Mouse (Mus musculus) lung, postnatal 36 days (tissue): ENCODE results near the gene Hsd11b1.

ENCODE experiments used
- DNase-seq: peaks from one replicate; pipeline ENCODE4 v3.0.0; 2022; ENCODE audit warnings: mixed read lengths

The Hsd11b1 gene

DNA sequence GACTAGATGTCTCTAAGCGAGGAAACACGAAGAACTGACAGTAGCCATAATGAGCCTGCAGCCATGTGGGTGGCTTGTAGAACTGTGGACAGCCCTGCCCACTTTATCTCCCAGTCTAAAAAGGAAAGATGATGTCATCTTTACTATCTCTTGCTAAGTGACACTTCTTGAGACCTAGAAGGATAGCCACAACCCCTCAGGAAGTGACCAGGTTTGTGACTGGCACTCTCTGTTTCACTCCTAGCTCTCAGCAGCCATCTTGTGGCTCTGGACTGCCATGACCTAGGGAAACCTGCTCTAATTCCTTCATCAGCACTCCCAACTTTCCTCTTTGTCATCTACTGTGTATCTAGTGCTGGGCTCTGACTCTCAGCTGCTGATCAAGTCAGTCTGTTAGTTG lies 65.6 kb downstream of the Hsd11b1 start:
- DNase-seq, result no peak

DNA sequence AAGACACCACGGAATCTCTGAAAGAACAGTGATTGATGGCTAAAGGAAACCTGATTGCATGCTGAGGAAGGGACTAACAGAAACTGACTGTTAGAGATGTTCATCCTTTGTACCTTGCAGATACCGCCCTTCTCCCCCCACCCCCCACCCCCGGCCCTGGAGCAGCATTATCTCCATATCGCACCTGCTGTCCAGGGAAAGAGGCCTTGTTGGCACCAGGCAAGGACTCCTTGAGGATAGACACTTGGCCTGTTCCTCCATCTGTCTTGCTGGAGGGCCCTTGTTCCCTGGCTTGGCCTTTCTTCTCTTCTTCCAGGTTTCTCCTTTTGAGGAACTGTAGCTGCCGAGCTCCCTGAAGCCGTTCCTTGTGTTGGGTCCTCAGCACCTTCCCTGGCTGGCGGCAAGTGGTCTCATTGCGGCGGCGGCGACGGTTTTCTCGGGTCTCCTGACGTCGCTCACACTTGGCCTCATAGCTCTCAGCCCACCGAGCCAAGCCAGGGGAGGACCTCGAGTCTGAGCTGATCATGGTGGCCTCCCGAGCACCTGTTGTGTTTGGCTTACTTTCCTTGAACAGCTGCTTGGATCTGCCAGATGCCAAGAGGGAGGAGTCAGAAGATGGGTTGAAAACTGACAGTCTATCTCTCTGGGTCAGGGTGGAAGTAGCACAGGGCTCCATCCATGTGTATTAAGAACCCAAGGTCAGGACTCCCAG lies 66.2 kb downstream of the Hsd11b1 start:
- no peak for DNase-seq

DNA sequence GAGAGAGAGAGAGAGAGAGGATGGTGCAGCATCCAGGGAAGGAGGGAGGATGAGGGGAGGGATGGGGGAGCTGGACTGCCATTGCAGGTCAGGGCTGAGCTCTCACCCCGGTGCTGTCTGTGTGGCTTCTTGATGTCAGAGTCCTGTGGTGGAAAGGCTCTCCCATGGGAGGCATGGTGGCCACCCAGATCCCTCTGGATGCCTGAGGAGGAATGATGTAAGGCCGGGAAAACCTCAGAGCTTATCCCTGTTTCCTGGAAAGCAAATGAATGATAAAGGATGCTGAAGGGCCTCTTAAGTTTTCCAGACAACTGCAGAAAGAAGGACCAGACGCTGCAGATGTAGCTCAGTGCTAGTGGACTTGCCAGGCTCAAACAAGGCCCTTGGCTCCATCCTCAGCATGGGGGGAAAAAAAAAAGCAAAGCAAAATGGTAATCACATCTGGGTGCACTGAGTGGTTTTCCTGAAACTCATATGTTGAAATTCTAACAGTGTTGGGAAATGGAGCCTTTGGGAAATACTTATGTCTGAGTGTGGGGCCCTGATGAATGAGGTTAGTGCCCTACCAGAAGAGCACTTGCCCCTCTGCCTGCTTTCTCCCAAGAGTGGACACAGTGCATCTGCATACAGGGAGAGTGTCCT lies 68.6 kb downstream of the Hsd11b1 start:
- DNase-seq, result no peak

DNA sequence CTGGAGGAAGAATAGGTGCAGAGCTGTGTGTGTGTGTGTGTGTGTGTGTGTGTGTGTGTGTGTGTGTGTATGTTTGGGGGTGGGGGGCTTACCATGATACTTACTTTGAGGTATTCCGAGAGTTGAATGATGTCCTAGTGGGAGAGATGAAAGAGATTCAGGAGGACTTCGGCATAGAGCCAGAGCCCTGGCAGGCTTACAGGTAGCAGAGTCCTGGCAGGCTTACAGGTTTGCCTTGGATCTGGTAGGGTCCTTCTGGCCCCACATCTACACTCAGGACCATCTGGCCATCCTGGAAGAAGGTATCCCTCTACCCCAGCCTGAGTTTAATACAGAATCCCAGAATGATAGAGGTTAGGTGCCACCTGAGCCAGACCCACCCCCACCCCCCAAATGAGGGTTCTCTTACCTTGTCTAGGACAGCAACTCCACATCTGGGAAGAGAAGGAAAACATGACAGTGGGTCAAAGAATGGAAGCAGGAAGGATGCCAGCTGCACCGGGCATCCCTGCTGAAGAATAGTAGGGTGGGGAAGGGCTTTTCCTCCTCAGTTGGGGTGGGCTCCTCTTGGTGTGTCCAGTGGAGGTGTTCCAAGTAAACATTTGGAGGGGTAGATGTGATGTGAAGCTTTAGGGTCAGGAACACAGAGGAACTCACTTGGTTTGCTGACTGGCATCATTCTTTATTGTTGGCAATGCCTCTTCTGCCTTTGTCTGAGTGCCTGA lies 69.3 kb downstream of the Hsd11b1 start:
- DNase-seq, result no peak

DNA sequence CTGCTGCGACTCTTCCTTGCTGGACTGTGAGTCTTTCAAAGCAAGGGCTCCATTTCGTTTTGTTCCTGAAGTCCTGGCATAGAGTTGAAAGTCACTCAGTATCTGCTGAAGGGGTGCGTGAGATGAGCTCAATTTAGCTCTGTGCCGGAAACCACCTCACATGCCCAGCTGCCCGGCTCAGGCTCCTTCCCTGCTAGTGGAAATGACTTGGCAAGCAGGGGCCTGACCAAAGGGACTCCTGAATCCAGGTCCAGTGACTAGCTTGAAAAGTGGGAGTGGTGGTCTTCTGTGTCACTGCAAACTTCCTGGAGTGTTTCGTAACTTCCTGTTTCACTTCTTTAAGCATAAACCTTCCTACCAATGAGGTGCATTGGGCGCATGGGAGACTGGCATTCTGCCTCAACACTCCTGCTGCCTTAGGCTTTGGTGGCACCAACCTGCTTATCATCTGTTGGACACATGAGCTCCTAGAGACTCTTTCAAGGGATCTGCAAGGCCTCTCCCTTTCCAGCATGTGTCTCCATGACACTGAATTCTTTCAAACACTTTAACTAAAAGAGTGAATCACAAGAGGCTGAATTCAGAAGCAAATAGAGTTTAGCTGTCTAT lies 72.1 kb downstream of the Hsd11b1 start:
- no peak for DNase-seq

DNA sequence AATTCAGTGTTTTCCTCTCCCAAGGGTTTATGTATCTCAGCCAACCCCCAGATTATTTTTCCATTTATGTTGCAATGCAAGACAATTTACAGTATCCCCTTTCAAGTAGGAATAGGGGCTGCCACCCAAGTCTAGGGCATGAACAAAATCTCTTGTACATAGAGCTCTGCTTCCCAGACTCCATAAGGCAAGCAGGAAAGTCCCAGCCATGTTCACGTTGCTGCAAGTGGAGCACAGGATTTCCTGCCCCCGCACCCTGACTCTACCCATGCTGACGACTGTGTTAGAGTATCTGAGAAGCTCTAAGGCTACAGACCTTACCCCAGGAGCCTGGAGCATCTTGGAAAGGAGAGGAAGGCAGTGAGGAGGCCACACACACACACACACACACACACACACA lies 74.1 kb downstream of the Hsd11b1 start:
- DNase-seq, result no peak

DNA sequence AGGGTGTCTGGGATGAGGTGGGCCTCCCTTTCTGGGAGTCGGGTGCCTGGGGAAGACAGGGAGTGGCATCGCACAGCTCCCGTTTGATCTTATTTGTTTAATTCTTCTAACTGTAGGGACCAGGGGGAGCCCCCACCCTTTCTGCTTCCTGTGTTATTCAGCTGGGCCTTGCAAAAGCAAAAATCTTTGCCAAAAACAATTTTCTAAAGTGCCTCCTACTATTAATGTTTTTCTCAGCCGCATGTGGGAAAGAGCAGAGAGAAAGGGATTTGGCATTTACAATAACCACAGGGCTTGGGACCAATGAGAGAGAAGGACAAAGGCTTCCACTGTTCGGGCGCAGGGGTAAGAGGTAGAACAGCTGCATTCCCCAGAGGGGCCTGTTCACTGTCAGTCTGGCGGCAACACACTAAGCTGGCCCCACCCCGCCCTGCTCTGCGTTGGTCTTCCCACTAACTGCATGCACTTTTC lies 74.7 kb downstream of the Hsd11b1 start:
- DNase-seq, result peak; percentile 66

DNA sequence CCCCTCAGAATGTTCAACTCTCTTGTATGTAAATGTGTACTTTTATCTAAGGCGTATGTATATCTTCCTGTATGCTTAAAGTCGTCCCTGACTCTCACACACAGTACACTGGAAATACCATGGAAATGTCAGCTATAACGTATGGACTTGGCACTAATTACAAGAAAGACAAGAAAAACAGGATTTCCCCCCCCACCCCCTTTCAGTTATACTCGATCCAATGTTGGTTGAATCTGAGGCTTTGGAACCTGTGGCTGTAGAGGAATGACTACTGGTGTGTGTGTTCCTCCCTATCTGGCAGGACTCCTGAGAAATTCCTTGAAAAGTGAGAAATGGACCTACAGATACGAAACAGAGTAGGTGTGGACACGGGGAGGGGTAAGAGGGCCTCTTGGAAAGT lies 75.6 kb downstream of the Hsd11b1 start:
- DNase-seq, result no peak

DNA sequence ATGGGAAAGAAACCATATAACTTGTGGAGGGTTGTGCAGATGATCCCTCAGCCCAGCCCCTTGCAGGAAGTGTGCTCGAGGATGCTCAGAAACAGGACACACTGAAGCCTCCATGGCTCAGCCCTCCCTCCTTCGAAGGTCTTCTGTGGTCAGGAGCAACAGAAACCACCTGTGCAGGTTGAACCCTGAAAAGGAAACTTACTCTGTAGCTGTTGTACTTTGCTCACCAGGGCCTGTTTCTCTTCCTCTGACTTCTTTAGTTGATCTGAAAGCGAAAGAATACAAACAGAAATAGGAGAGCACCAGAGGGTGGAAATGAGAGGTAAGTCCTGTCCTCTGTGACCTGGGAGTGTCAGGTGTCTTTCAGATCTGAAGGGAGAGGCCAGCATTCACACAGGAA lies 82.8 kb downstream of the Hsd11b1 start:
- no peak for DNase-seq

DNA sequence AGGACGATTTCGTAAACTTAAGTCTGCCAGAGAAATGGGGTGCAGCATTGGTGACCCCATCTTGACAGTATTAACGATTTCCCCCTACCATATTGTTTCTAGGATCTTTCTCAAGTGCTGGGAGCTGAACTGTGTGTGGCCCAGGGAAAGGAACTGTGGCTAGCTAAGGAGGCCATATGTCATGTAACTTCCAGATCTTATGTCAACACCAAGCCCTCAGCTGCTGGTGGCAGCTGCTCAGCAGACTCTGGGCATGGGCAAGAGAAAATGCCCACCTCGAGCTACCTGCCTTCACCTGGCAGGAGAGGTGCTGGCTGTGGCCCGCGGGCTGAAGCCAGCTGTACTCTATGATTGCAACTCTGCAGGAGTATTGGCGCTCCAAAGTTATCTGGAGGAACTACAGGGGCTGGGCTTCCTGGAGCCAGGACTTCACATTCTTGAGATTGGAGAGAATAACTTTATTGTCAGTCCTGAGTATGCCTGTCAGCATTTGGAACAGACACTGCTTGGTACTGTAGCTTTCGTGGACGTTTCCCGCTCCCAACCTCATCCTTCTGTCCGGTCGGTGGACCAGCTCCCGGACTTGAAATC lies 89.6 kb downstream of the Hsd11b1 start:
- DNase-seq, result no peak

DNA sequence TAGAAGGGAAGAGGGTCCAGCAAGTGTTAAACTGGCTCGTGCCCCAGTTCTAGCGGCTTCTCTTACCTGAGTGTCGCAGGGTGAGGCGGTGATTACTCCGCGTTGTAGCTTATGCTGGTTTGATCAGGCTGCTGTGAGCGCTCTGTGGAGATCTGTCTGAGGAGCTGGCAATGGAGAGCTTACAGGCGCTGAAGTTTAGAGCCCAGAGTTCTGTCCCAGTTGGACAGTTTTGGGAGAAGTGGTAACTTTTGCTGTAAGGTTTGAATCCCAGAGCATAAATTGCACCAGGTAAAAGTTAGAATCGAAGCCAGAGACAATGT lies 90.1 kb downstream of the Hsd11b1 start:
- no peak for DNase-seq

DNA sequence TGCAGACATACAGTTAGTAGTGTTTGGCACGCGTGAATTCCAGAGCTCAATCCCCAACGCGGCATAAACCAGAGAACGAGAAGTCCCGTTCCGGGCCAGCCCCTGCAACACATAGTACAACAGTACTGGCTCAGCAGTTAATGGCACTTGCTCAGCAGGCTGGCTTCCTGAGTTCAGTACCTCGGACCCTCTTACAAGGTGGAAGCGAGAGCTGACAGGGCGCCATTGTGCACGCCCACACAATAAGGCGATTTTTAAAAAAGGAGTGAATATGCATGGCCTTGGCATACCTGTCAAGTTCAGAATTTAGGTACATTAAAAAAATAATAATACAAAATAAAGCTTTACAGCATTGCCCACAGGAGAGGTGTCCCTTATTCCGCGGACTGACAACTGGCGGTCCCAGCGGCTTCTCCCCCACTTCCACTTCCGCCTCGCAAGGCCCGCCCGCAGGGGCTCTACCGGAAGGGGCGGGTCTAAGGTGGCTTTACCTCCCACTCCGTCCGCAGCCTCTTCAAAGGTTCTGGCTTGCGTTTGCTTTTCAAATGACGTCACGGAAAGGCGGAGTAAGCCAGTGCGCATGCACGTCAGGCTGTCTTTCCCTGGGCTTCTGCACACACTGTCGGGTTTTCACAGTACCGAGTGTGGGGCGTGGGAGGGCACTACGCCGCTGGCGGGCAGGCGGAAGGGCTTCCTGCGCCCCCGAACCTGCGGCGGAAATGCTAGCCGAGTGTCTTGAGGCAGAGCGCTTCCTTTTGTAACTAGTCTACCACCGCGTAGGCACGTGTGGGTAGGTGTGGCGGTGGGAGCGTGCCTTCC lies 90.7 kb downstream of the Hsd11b1 start:
- DNase-seq, result peak; percentile 99
